Mouse (Mus musculus) neural tube, embryonic 14.5 days (tissue): Measurements from ENCODE around the gene Tmc7. TPM values are rescaled to one million over a fixed set of nuclear protein-coding genes. Genes with fewer than 3 reads are reported as not detected.

Experiments
- ATAC-seq: fragments of 200-750 bp; cut with Nextera tagmentation; 2 replicates; pipeline ENCODE4 v1.8.0; 2017; ENCODE audit warnings: low read depth, mild to moderate bottlenecking, moderate TSS enrichment, moderate library complexity
- H3K27ac ChIP-seq: fragments of 300-500 bp; sonication (generic); 2 replicates; pipeline ENCODE4 v1.5.1; 2014; ENCODE audit warnings: low read depth, mild to moderate bottlenecking, control low read depth, low read length, moderate library complexity, mixed read lengths
- H3K27me3 ChIP-seq: fragments of 300-500 bp; sonication (generic); 2 replicates; pipeline ENCODE4 v1.6.1; 2014; ENCODE audit warnings: low read length; ENCODE audit not compliant: control insufficient read depth, insufficient read depth
- H3K36me3 ChIP-seq: fragments of 300-500 bp; sonication (generic); 2 replicates; pipeline ENCODE4 v1.6.1; 2014; ENCODE audit warnings: low read length, mixed read lengths; ENCODE audit not compliant: control insufficient read depth, insufficient read depth
- H3K4me1 ChIP-seq: fragments of 300-500 bp; sonication (generic); 2 replicates; pipeline ENCODE4 v1.6.1; 2014; ENCODE audit warnings: low read length; ENCODE audit not compliant: control insufficient read depth, insufficient read depth
- H3K4me2 ChIP-seq: fragments of 300-500 bp; sonication (generic); 2 replicates; pipeline ENCODE4 v1.6.1; 2014; ENCODE audit warnings: mild to moderate bottlenecking, low read depth, low read length, control low read depth
- H3K4me3 ChIP-seq: fragments of 300-500 bp; sonication (generic); 2 replicates; pipeline ENCODE4 v1.5.1; 2014; ENCODE audit warnings: low read depth, low read length, control low read depth, mixed read lengths
- H3K9ac ChIP-seq: fragments of 300-500 bp; sonication (generic); replicated peaks from 2 replicates; pipeline ENCODE4 v1.6.1; 2014; ENCODE audit warnings: low read depth, mild to moderate bottlenecking, control low read depth, low read length, mixed read lengths
- H3K9me3 ChIP-seq: fragments of 300-500 bp; sonication (generic); 2 replicates; pipeline ENCODE4 v1.6.1; 2016; ENCODE audit warnings: low read length; ENCODE audit not compliant: control insufficient read depth
- WGBS: fragments of 180-500 bp; shearing (Covaris S2); extraction: QIAGEN DNeasy Blood & Tissue Kit; methylation state at CpG from one replicate; pipeline ENCODE4 v1.1.7; 2014; 5-methylcytosine and 5-hydroxymethylcytosine counted together
- polyA plus RNA-seq: library from polyadenylated mRNA; unstranded; fragments of >200 nt; fragmentation: Nextera tagmentation; extraction: Ambion mirVana; gene quantifications from 2 replicates; pipeline ENCODE4 v1.2.1, GENCODE M21; 2014

Gene Tmc7
- polyA plus RNA-seq: 7.7 and 8.7 TPM in 2 replicates

GRCm38 (mm10) chr7:118584257-118584907 lies at the start of gene Tmc7:
Gene Tmc7 (minus strand): TSS chr7:118584736.
- Histone ChIP-seq H3K36me3 (no peaks in the 10 kb centered on the region), H3K4me2 (peak within 1 kb of the TSS; percentile 71), H3K27me3 (no peaks in the 10 kb centered on the region), H3K4me1 (no peaks in the 10 kb centered on the region), H3K9me3 (no peaks in the 10 kb centered on the region), H3K27ac (peak within 1 kb of the TSS; percentile 48), H3K4me3 (peak within 1 kb of the TSS; percentile 68), H3K9ac (peak within 1 kb of the TSS; percentile 75)
- under 1% methylated on average over 40 of the region's 51 CpGs for WGBS
- ATAC-seq: peak; percentile 93

GRCm38 (mm10) chr7:118633951-118634350 lies 49.4 kb upstream of the Tmc7 start:
- no peaks in the 10 kb centered on the region for H3K27me3 ChIP-seq
- no peak for ATAC-seq
- H3K36me3 ChIP-seq: no peaks in the 10 kb centered on the region
- H3K27ac ChIP-seq: no peak overlapping the region
- H3K4me1 ChIP-seq: no peaks in the 10 kb centered on the region
- no peak overlapping the region for H3K4me2 ChIP-seq
- no peak overlapping the region for H3K4me3 ChIP-seq
- H3K9ac ChIP-seq: no peak overlapping the region
- 85% methylated on average over 7 of the region's 7 CpGs for WGBS
- H3K9me3 ChIP-seq: no peaks in the 10 kb centered on the region

- Histone ChIP-seq H3K9me3 (no peaks in the 10 kb centered on the region), H3K36me3 (no peaks in the 10 kb centered on the region), H3K4me1 (no peaks in the 10 kb centered on the region), H3K27ac (no peak overlapping the region), H3K9ac (no peak overlapping the region), H3K4me3 (no peak overlapping the region), H3K27me3 (no peaks in the 10 kb centered on the region), H3K4me2 (no peak overlapping the region)
- 89% methylated on average over 9 of the region's 9 CpGs for WGBS
- no peak for ATAC-seq
Observed at GRCm38 (mm10) chr7:118633094-118633493, 48.6 kb upstream of the Tmc7 start.

- no peak for ATAC-seq
- H3K27ac ChIP-seq: no peak overlapping the region
- H3K4me1 ChIP-seq: no peaks in the 10 kb centered on the region
- H3K4me2 ChIP-seq: no peak overlapping the region
- H3K9ac ChIP-seq: no peak overlapping the region
- no peaks in the 10 kb centered on the region for H3K9me3 ChIP-seq
- H3K27me3 ChIP-seq: no peaks in the 10 kb centered on the region
- 83% methylated on average over 13 of the region's 13 CpGs for WGBS
- no peaks in the 10 kb centered on the region for H3K36me3 ChIP-seq
- H3K4me3 ChIP-seq: no peak overlapping the region
Observed at GRCm38 (mm10) chr7:118627550-118628298, 43.2 kb upstream of the Tmc7 start.

- no peaks in the 10 kb centered on the region for H3K27me3 ChIP-seq
- WGBS: 84% methylated on average over 6 of the region's 6 CpGs
- H3K9ac ChIP-seq: no peak overlapping the region
- no peak overlapping the region for H3K4me2 ChIP-seq
- no peak overlapping the region for H3K4me3 ChIP-seq
- no peaks in the 10 kb centered on the region for H3K4me1 ChIP-seq
- no peak for ATAC-seq
- no peaks in the 10 kb centered on the region for H3K9me3 ChIP-seq
- no peak overlapping the region for H3K27ac ChIP-seq
- no peaks in the 10 kb centered on the region for H3K36me3 ChIP-seq
Observed at GRCm38 (mm10) chr7:118621094-118621493, 36.6 kb upstream of the Tmc7 start.

- H3K4me3 ChIP-seq: no peak overlapping the region
- 95% methylated on average over 7 of the region's 7 CpGs for WGBS
- no peaks in the 10 kb centered on the region for H3K27me3 ChIP-seq
- no peaks in the 10 kb centered on the region for H3K36me3 ChIP-seq
- no peak for ATAC-seq
- H3K9ac ChIP-seq: no peak overlapping the region
- H3K4me1 ChIP-seq: no peaks in the 10 kb centered on the region
- H3K4me2 ChIP-seq: no peak overlapping the region
- H3K9me3 ChIP-seq: no peaks in the 10 kb centered on the region
- H3K27ac ChIP-seq: no peak overlapping the region
Observed at GRCm38 (mm10) chr7:118620243-118620906, 35.8 kb upstream of the Tmc7 start.

- H3K27ac ChIP-seq: no peak overlapping the region
- no peak overlapping the region for H3K4me3 ChIP-seq
- WGBS: 89% methylated on average over 5 of the region's 5 CpGs
- no peak overlapping the region for H3K9ac ChIP-seq
- no peaks in the 10 kb centered on the region for H3K27me3 ChIP-seq
- H3K36me3 ChIP-seq: no peaks in the 10 kb centered on the region
- H3K4me2 ChIP-seq: no peak overlapping the region
- no peak for ATAC-seq
- H3K4me1 ChIP-seq: no peaks in the 10 kb centered on the region
- H3K9me3 ChIP-seq: no peaks in the 10 kb centered on the region
Observed at GRCm38 (mm10) chr7:118618104-118618503, 33.6 kb upstream of the Tmc7 start.

- H3K27me3 ChIP-seq: no peaks in the 10 kb centered on the region
- no peak overlapping the region for H3K4me2 ChIP-seq
- no peaks in the 10 kb centered on the region for H3K36me3 ChIP-seq
- 59% methylated on average over 13 of the region's 13 CpGs for WGBS
- H3K9ac ChIP-seq: no peak overlapping the region
- H3K27ac ChIP-seq: no peak overlapping the region
- H3K4me3 ChIP-seq: no peak overlapping the region
- no peaks in the 10 kb centered on the region for H3K9me3 ChIP-seq
- H3K4me1 ChIP-seq: no peaks in the 10 kb centered on the region
- no peak for ATAC-seq
Observed at GRCm38 (mm10) chr7:118614076-118614475, 29.5 kb upstream of the Tmc7 start.

- Histone ChIP-seq H3K4me1 (no peaks in the 10 kb centered on the region), H3K36me3 (no peaks in the 10 kb centered on the region), H3K9me3 (no peaks in the 10 kb centered on the region), H3K4me3 (no peak overlapping the region), H3K27me3 (no peaks in the 10 kb centered on the region), H3K9ac (no peak overlapping the region), H3K4me2 (no peak overlapping the region), H3K27ac (no peak overlapping the region)
- 57% methylated on average over 8 of the region's 8 CpGs for WGBS
- ATAC-seq: no peak
Observed at GRCm38 (mm10) chr7:118611933-118612332, 27.4 kb upstream of the Tmc7 start.
